Mouse (Mus musculus) liver, postnatal 0 days (tissue): ENCODE measurements at regions not wholly inside any gene's neighbourhood (a gene's known extent, or its start where the extent isn't known, plus 50 kb on each side); places are given as distances from the start of the nearest gene placed in this dataset.
"Not testable (repeated sequence)": the region's sequence is repeated elsewhere in the genome, so short reads cannot be mapped to it uniquely, and the experiment has no call there.

Experiments used
- ATAC-seq: fragments of 200-750 bp; cut with Nextera tagmentation; 2 replicates; pipeline ENCODE4 v1.8.0; 2017; ENCODE audit warnings: mild to moderate bottlenecking, moderate library complexity
- DNase-seq: peaks from one replicate; pipeline ENCODE4 v3.0.0-alpha.2; 2016
- H3K27ac ChIP-seq: fragments of 300-500 bp; sonication (generic); 2 replicates; pipeline ENCODE4 v1.5.1; 2014; ENCODE audit warnings: antibody characterized with exemption, moderate library complexity, mild to moderate bottlenecking, low read depth
- H3K27me3 ChIP-seq: fragments of 300-500 bp; sonication (generic); 2 replicates; pipeline ENCODE4 v1.6.1; 2014; ENCODE audit warnings: low read length, control low read depth, mixed read lengths; ENCODE audit not compliant: insufficient read depth
- H3K36me3 ChIP-seq: fragments of 300-500 bp; sonication (generic); replicated peaks from 2 replicates; pipeline ENCODE4 v1.6.1; 2014; ENCODE audit warnings: mild to moderate bottlenecking, control low read depth, low read length, moderate library complexity, mixed read lengths; ENCODE audit not compliant: insufficient read depth
- H3K4me1 ChIP-seq: fragments of 300-500 bp; sonication (generic); 2 replicates; pipeline ENCODE4 v1.6.1; 2014; ENCODE audit warnings: antibody characterized with exemption, mild to moderate bottlenecking, control low read depth; ENCODE audit not compliant: insufficient read depth
- H3K4me2 ChIP-seq: fragments of 300-500 bp; sonication (generic); 2 replicates; pipeline ENCODE4 v1.6.1; 2014; ENCODE audit warnings: low read depth, mild to moderate bottlenecking, low read length, moderate library complexity, mixed read lengths
- H3K4me3 ChIP-seq: fragments of 300-500 bp; sonication (generic); 2 replicates; pipeline ENCODE4 v1.5.1; 2014; ENCODE audit warnings: low read depth, low read length
- H3K9ac ChIP-seq: fragments of 300-500 bp; sonication (generic); replicated peaks from 2 replicates; pipeline ENCODE4 v1.6.1; 2014; ENCODE audit warnings: mild to moderate bottlenecking, moderate library complexity
- H3K9me3 ChIP-seq: fragments of 300-500 bp; sonication (generic); 2 replicates; pipeline ENCODE4 v1.6.1; 2016; ENCODE audit warnings: mild to moderate bottlenecking, control low read depth, low read length, mixed read lengths
- CTCF ChIP-seq: sonication (generic); IDR thresholded peaks from 2 replicates; pipeline ENCODE4 v1.5.1; 2016; ENCODE audit warnings: antibody characterized with exemption, low read depth
- EP300 ChIP-seq: IDR thresholded peaks from 2 replicates; pipeline ENCODE4 v1.6.1; 2016; ENCODE audit warnings: antibody characterized with exemption, low read depth, mild to moderate bottlenecking
- WGBS: fragments of 180-500 bp; shearing (Covaris S2); extraction: QIAGEN DNeasy Blood & Tissue Kit; methylation state at CpG from one replicate; pipeline ENCODE4 v1.1.7; 2014; ENCODE audit not compliant: insufficient replicate concordance; 5-methylcytosine and 5-hydroxymethylcytosine counted together

GRCm38 (mm10) chr10:96708471-96708870, 91.7 kb downstream of the Btg1 start:
- TF ChIP-seq CTCF (no peak), EP300 (no peak)
- 65% methylated on average over 2 of the region's 2 CpGs for WGBS
- no peak overlapping the region for H3K27ac ChIP-seq
- H3K27me3 ChIP-seq = no peaks in the 10 kb centered on the region
- no peak overlapping the region for H3K4me3 ChIP-seq
- H3K36me3 ChIP-seq = no peaks in the 10 kb centered on the region
- H3K4me1 ChIP-seq = no peaks in the 10 kb centered on the region; the same call in 1 of the 2 replicates
- no peak for ATAC-seq
- no peak overlapping the region for H3K4me2 ChIP-seq
- H3K9ac ChIP-seq = no peak overlapping the region
- no peak for DNase-seq
- H3K9me3 ChIP-seq = no peaks in the 10 kb centered on the region

GRCm38 (mm10) chr10:96709698-96710356, 93.0 kb downstream of the Btg1 start:
- TF ChIP-seq CTCF (no peak), EP300 (no peak)
- WGBS = 88% methylated on average over 13 of the region's 13 CpGs
- H3K9me3 ChIP-seq = no peaks in the 10 kb centered on the region
- ATAC-seq = no peak
- no peaks in the 10 kb centered on the region for H3K36me3 ChIP-seq
- no peak for DNase-seq
- H3K4me3 ChIP-seq = no peak overlapping the region
- H3K4me2 ChIP-seq = no peak overlapping the region
- H3K27me3 ChIP-seq = no peaks in the 10 kb centered on the region
- no peak overlapping the region for H3K9ac ChIP-seq
- no peaks in the 10 kb centered on the region; the same call in 1 of the 2 replicates for H3K4me1 ChIP-seq
- no peak overlapping the region for H3K27ac ChIP-seq

- no peaks in the 10 kb centered on the region for H3K27me3 ChIP-seq
- no peak overlapping the region for H3K27ac ChIP-seq
- no peak for TF ChIP-seq CTCF
- no peak for TF ChIP-seq EP300
- H3K4me1 ChIP-seq = no peaks in the 10 kb centered on the region; the same call in 1 of the 2 replicates
- 60% methylated on average over 2 of the region's 2 CpGs for WGBS
- H3K9ac ChIP-seq = no peak overlapping the region
- H3K4me3 ChIP-seq = no peak overlapping the region
- no peak overlapping the region for H3K4me2 ChIP-seq
- DNase-seq (no peak), ATAC-seq (no peak)
- no peaks in the 10 kb centered on the region for H3K9me3 ChIP-seq
- no peaks in the 10 kb centered on the region for H3K36me3 ChIP-seq
Measured at GRCm38 (mm10) chr10:96711993-96712392, 95.2 kb downstream of the Btg1 start.

GRCm38 (mm10) chr10:96714702-96715101, 97.9 kb downstream of the Btg1 start:
- Histone ChIP-seq H3K4me2 (no peak overlapping the region), H3K4me1 (no peaks in the 10 kb centered on the region; the same call in 1 of the 2 replicates), H3K36me3 (no peaks in the 10 kb centered on the region), H3K27ac (no peak overlapping the region), H3K9ac (no peak overlapping the region), H3K9me3 (no peaks in the 10 kb centered on the region), H3K27me3 (no peaks in the 10 kb centered on the region), H3K4me3 (no peak overlapping the region)
- ATAC-seq = no peak
- no peak for DNase-seq
- WGBS = 70% methylated on average over 2 of the region's 2 CpGs
- TF ChIP-seq EP300 (no peak), CTCF (no peak)

GRCm38 (mm10) chr10:96717281-96717680, 100.5 kb downstream of the Btg1 start:
- 86% methylated on average over 7 of the region's 7 CpGs for WGBS
- Histone ChIP-seq H3K4me2 (no peak overlapping the region), H3K9ac (no peak overlapping the region), H3K36me3 (no peaks in the 10 kb centered on the region), H3K4me1 (no peaks in the 10 kb centered on the region), H3K4me3 (no peak overlapping the region), H3K27ac (no peak overlapping the region), H3K9me3 (no peaks in the 10 kb centered on the region), H3K27me3 (no peaks in the 10 kb centered on the region)
- DNase-seq = no peak
- ATAC-seq = no peak
- TF ChIP-seq EP300 = no peak

GRCm38 (mm10) chr10:96718706-96719105, 101.9 kb downstream of the Btg1 start:
- H3K4me3 ChIP-seq, H3K4me2 ChIP-seq, H3K9me3 ChIP-seq, H3K27me3 ChIP-seq, ATAC-seq, H3K27ac ChIP-seq, H3K9ac ChIP-seq, H3K4me1 ChIP-seq, H3K36me3 ChIP-seq, DNase-seq: not testable (repeated sequence)
- 89% methylated on average over 7 of the region's 7 CpGs for WGBS
